Mouse (Mus musculus) kidney, embryonic 16.5 days (tissue): ENCODE measurements around the gene Aloxe3. TPM values are rescaled to one million over a fixed set of nuclear protein-coding genes. Genes with fewer than 3 reads are reported as not detected.
A peak's percentile ranks its signal among the peaks of the same experiment; 100 is the strongest.

ENCODE experiments used
- ATAC-seq: fragments of 200-750 bp; cut with Nextera tagmentation; 2 replicates; pipeline ENCODE4 v1.8.0; 2017; ENCODE audit warnings: moderate TSS enrichment; ENCODE audit not compliant: low FRiP score, low TSS enrichment
- H3K27ac ChIP-seq: fragments of 300-500 bp; sonication (generic); 2 replicates; pipeline ENCODE4 v1.5.1; 2014; ENCODE audit warnings: low read length
- H3K27me3 ChIP-seq: fragments of 300-500 bp; sonication (generic); 2 replicates; pipeline ENCODE4 v1.6.1; 2014; ENCODE audit warnings: low read length, control low read depth, mixed read lengths; ENCODE audit not compliant: insufficient read depth
- H3K36me3 ChIP-seq: fragments of 300-500 bp; sonication (generic); 2 replicates; pipeline ENCODE4 v1.6.1; 2014; ENCODE audit warnings: low read length, control low read depth, mixed read lengths; ENCODE audit not compliant: insufficient read depth
- H3K4me1 ChIP-seq: fragments of 300-500 bp; sonication (generic); 2 replicates; pipeline ENCODE4 v1.6.1; 2014; ENCODE audit warnings: low read length, control low read depth, mixed read lengths; ENCODE audit not compliant: insufficient read depth
- H3K4me2 ChIP-seq: fragments of 300-500 bp; sonication (generic); replicated peaks from 2 replicates; pipeline ENCODE4 v1.6.1; 2014; ENCODE audit warnings: low read depth, low read length
- H3K4me3 ChIP-seq: fragments of 300-500 bp; sonication (generic); 2 replicates; pipeline ENCODE4 v1.5.1; 2014; ENCODE audit warnings: mild to moderate bottlenecking, low read length
- H3K9ac ChIP-seq: fragments of 300-500 bp; sonication (generic); replicated peaks from 2 replicates; pipeline ENCODE4 v1.6.1; 2014; ENCODE audit warnings: low read length
- H3K9me3 ChIP-seq: fragments of 300-500 bp; sonication (generic); 2 replicates; pipeline ENCODE4 v1.6.1; 2016; ENCODE audit warnings: low read length, control low read depth
- WGBS: fragments of 180-500 bp; shearing (Covaris S2); extraction: QIAGEN DNeasy Blood & Tissue Kit; methylation state at CpG from one replicate; pipeline ENCODE4 v1.1.7; 2014; 5-methylcytosine and 5-hydroxymethylcytosine counted together
- polyA plus RNA-seq: library from polyadenylated mRNA; unstranded; fragments of >200 nt; fragmentation: Nextera tagmentation; extraction: Ambion mirVana; gene quantifications from 2 replicates; pipeline ENCODE4 v1.2.1, GENCODE M21; 2015

Gene Aloxe3
- polyA plus RNA-seq, 1 experiment from 2014 or later = 0.32 TPM

GRCm38 (mm10) chr11:69133566-69133922 lies 7.8 kb downstream of the Aloxe3 start:
- H3K4me3 ChIP-seq = peak overlapping the region; percentile 51
- H3K9ac ChIP-seq = peak overlapping the region; percentile 57
- WGBS = 21% methylated on average over 5 of the region's 5 CpGs
- H3K9me3 ChIP-seq = no peaks in the 10 kb centered on the region
- H3K36me3 ChIP-seq = no peaks in the 10 kb centered on the region
- ATAC-seq = peak; percentile 23; the same call in 1 of the 2 replicates
- H3K27me3 ChIP-seq = no peaks in the 10 kb centered on the region
- peak overlapping the region; percentile 80 for H3K4me2 ChIP-seq
- H3K27ac ChIP-seq = no peak overlapping the region
- H3K4me1 ChIP-seq = no peaks in the 10 kb centered on the region

GRCm38 (mm10) chr11:69133923-69134621 lies 8.4 kb downstream of the Aloxe3 start:
- 2% methylated on average over 34 of the region's 34 CpGs for WGBS
- Histone ChIP-seq H3K4me1 (no peaks in the 10 kb centered on the region), H3K36me3 (no peaks in the 10 kb centered on the region), H3K9me3 (no peaks in the 10 kb centered on the region), H3K4me3 (peak overlapping the region; percentile 51), H3K9ac (peak overlapping the region; percentile 57), H3K27me3 (no peaks in the 10 kb centered on the region), H3K4me2 (peak overlapping the region; percentile 80), H3K27ac (no peak overlapping the region)
- peak; percentile 78 for ATAC-seq

DNA sequence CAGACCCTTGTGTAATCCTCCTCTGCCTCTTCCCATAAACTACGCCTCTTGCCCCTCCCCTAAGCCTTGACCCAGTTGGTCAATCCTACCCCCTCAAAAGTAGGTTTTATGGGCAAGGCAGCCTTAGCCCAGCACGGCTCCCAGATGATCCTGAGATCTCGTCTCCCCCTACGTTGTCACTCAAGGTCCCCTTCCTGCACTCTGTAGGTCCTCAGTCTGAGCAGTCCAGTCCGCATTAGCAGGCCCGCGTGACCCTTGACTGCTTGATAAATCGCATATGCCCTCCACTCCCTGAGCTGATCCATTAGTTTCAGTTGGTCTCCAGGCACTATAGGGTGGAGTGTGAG lies 8.9 kb downstream of the Aloxe3 start:
- Histone ChIP-seq H3K4me1 (no peaks in the 10 kb centered on the region), H3K4me2 (peak overlapping the region; percentile 80), H3K36me3 (no peaks in the 10 kb centered on the region), H3K27me3 (no peaks in the 10 kb centered on the region), H3K4me3 (peak overlapping the region; percentile 51), H3K9ac (peak overlapping the region; percentile 57; the same call in 1 of the 2 replicates), H3K9me3 (no peaks in the 10 kb centered on the region), H3K27ac (no peak overlapping the region)
- ATAC-seq = peak; percentile 41
- 29% methylated on average over 8 of the region's 8 CpGs for WGBS

GRCm38 (mm10) chr11:69135361-69135760 lies 9.7 kb downstream of the Aloxe3 start:
- no peak for ATAC-seq
- no peaks in the 10 kb centered on the region for H3K4me1 ChIP-seq
- 89% methylated on average over 6 of the region's 6 CpGs for WGBS

GRCm38 (mm10) chr11:69147546-69147945 lies 21.9 kb downstream of the Aloxe3 start:
- H3K4me2 ChIP-seq = no peak overlapping the region
- H3K36me3 ChIP-seq = no peaks in the 10 kb centered on the region
- peaks cover 5% of the 10 kb centered on the region; the same call in 1 of the 2 replicates for H3K27me3 ChIP-seq
- 69% methylated on average over 7 of the region's 7 CpGs for WGBS
- H3K27ac ChIP-seq = no peak overlapping the region
- H3K9ac ChIP-seq = no peak overlapping the region
- no peaks in the 10 kb centered on the region for H3K9me3 ChIP-seq
- no peak overlapping the region for H3K4me3 ChIP-seq
- no peak for ATAC-seq
- no peaks in the 10 kb centered on the region; the same call in 1 of the 2 replicates for H3K4me1 ChIP-seq

More at GRCm38 (mm10) chr11:69135361-69135760, 9.7 kb downstream of the Aloxe3 start:
- H3K4me2 ChIP-seq = no peak overlapping the region
- H3K9me3 ChIP-seq = no peaks in the 10 kb centered on the region
- no peaks in the 10 kb centered on the region for H3K36me3 ChIP-seq
- no peak overlapping the region for H3K27ac ChIP-seq
- H3K4me3 ChIP-seq = no peak overlapping the region
- no peaks in the 10 kb centered on the region for H3K27me3 ChIP-seq
- no peak overlapping the region for H3K9ac ChIP-seq

GRCm38 (mm10) chr11:69148451-69148960 lies 22.8 kb downstream of the Aloxe3 start:
- ATAC-seq = no peak
- Histone ChIP-seq H3K36me3 (no peaks in the 10 kb centered on the region), H3K27ac (no peak overlapping the region), H3K4me2 (no peak overlapping the region), H3K9me3 (no peaks in the 10 kb centered on the region), H3K27me3 (peaks cover 5% of the 10 kb centered on the region; the same call in 1 of the 2 replicates), H3K4me1 (no peaks in the 10 kb centered on the region; the same call in 1 of the 2 replicates), H3K4me3 (no peak overlapping the region), H3K9ac (no peak overlapping the region)
- 87% methylated on average over 5 of the region's 5 CpGs for WGBS

- Histone ChIP-seq H3K4me3 (no peak overlapping the region), H3K36me3 (no peaks in the 10 kb centered on the region), H3K4me1 (no peaks in the 10 kb centered on the region; the same call in 1 of the 2 replicates), H3K27ac (no peak overlapping the region), H3K4me2 (no peak overlapping the region), H3K27me3 (peaks cover 5% of the 10 kb centered on the region; the same call in 1 of the 2 replicates), H3K9me3 (no peaks in the 10 kb centered on the region), H3K9ac (no peak overlapping the region)
- 76% methylated on average over 6 of the region's 6 CpGs for WGBS
- no peak for ATAC-seq
These were observed 24.0 kb downstream of the Aloxe3 start for GRCm38 (mm10) chr11:69149728-69150127.

- Histone ChIP-seq H3K4me1 (no peaks in the 10 kb centered on the region; the same call in 1 of the 2 replicates), H3K27ac (no peak overlapping the region), H3K27me3 (peaks cover 5% of the 10 kb centered on the region; the same call in 1 of the 2 replicates), H3K4me2 (peak overlapping the region; percentile 54), H3K36me3 (no peaks in the 10 kb centered on the region), H3K9me3 (no peaks in the 10 kb centered on the region), H3K9ac (peak overlapping the region; percentile 50; the same call in 1 of the 2 replicates), H3K4me3 (peak overlapping the region; percentile 33)
- peak; percentile 46; the same call in 1 of the 2 replicates for ATAC-seq
- 4% methylated on average over 7 of the region's 7 CpGs for WGBS
These were observed 24.7 kb downstream of the Aloxe3 start for GRCm38 (mm10) chr11:69150444-69150843.

DNA sequence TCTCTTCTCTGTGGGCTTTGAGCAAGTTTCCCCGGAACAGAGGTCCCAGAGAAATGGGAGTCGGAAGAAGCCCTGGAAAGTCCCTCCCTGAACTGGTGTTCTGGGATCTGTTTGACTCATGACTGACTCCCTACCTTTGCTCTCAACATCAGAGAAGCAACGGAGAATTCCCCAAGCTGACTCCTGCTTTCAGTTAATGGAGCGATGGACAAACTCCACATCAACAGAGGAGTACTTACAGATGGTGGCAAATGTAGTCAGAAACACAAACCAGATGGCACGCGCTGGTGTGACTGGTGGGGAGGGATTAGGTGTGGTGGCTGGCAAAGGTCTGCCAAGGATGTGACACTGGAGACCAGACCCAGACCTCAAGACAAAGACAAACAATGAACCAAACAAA lies 25.3 kb downstream of the Aloxe3 start:
- Histone ChIP-seq H3K4me3 (peak overlapping the region; percentile 33), H3K27me3 (peaks cover 5% of the 10 kb centered on the region; the same call in 1 of the 2 replicates), H3K4me2 (peak overlapping the region; percentile 54), H3K36me3 (no peaks in the 10 kb centered on the region), H3K27ac (no peak overlapping the region), H3K9ac (peak overlapping the region; percentile 50; the same call in 1 of the 2 replicates), H3K4me1 (no peaks in the 10 kb centered on the region; the same call in 1 of the 2 replicates), H3K9me3 (no peaks in the 10 kb centered on the region)
- 57% methylated on average over 6 of the region's 6 CpGs for WGBS
- ATAC-seq = no peak

GRCm38 (mm10) chr11:69153831-69154230 lies 28.1 kb downstream of the Aloxe3 start:
- no peak overlapping the region for H3K4me2 ChIP-seq
- no peaks in the 10 kb centered on the region for H3K9me3 ChIP-seq
- no peak for ATAC-seq
- peaks cover 27% of the 10 kb centered on the region for H3K27me3 ChIP-seq
- WGBS = 77% methylated on average over 8 of the region's 8 CpGs
- no peak overlapping the region for H3K9ac ChIP-seq
- H3K4me1 ChIP-seq = peaks cover 11% of the 10 kb centered on the region
- no peak overlapping the region for H3K4me3 ChIP-seq
- H3K27ac ChIP-seq = no peak overlapping the region
- no peaks in the 10 kb centered on the region for H3K36me3 ChIP-seq
